Mouse (Mus musculus) frontal cortex, postnatal 36 days (tissue): ENCODE results near the gene Nfix.

Experiments
- DNase-seq, 2 experiments: peaks; one replicate each; pipeline ENCODE4 v3.0.0; 2022; ENCODE audit warnings: low spot score in 2 of 2

The Nfix gene

DNA sequence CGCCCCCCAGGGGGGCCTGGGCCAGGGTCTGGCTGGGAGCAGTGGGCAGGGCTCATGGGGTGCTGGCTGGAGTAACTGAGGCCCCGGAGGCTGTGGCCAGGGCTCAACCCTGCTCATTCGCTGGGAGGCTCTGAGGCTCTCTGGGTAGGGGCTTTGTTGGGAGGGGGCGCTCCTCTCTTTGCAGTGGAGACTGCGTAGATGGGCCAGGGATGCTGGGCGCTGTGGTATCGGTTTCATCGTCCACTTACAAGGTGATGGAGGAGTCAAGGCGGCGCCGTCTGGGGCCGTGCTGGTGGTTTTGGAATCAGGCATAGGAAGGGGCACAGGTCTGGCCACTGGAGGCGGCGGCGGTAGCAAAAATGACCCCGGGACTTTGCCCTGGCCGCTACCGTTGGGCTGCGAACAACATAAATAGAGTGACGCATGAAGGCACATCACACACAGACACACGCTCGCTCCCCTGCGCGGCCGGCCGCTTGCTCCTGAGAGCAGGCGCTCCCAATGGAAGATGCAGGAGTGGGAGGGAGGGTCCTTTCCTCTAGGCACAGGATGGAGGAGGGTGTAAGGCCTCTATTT is 84.2 kb downstream of the Nfix start:
- no peak for DNase-seq

DNA sequence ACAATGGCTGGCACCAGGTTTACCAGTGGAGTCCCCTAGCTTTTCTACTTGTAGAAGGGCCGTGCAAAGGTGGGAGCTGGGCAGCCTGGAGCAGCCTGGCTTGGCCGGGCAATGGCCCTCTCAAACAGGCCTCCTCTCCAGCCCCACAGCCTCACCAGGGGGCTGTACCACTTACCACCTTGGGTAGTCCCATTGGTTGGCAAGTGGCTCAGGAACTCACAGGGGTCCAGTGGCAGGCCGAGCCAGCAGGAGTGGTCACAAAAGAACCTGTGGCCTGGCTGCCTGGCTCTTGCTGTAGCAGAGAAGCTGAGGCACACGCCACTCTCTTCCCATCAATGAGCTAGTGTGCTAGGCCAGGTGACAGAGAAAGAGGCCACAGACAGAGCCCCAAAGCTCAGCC is 86.0 kb downstream of the Nfix start:
- DNase-seq = no peak

DNA sequence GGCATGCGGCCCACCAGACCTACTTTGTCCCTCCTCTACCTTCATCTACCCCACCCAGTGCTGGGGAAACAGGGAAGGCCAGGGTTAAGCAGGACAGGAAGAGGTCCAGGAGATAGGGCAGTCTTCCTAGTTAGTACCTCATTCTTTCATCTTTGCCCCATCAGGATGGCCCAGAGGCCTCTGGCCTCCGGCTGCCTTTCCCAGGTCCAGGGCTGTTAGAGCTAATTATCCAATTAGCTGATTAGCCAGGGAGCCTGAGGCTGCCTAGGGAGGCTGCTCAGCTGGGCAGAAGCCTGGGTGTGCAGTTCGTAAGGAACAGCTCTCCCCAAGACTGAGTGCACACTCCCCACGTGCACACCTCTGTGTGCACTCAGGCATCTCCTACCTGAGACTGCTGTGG is 86.8 kb downstream of the Nfix start:
- DNase-seq = no peak

DNA sequence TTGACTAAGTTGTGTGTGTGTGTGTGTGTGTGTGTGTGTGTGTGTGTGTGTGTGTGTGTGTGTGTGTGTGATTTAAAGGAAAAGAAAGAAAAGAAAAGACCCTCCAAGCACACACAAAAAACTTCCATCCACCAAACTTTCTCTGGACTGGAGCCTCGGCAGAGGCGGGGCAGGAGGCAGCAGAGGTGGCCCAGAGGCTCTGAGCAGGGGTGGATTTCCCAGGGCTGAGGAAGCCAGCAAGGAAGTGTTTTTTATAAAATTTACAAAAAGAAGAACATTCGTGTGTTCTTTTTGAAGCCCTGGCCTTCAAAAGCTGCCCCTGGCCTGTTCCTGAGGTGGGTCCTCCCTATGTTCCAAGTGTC is 87.4 kb downstream of the Nfix start:
- DNase-seq = no peak

DNA sequence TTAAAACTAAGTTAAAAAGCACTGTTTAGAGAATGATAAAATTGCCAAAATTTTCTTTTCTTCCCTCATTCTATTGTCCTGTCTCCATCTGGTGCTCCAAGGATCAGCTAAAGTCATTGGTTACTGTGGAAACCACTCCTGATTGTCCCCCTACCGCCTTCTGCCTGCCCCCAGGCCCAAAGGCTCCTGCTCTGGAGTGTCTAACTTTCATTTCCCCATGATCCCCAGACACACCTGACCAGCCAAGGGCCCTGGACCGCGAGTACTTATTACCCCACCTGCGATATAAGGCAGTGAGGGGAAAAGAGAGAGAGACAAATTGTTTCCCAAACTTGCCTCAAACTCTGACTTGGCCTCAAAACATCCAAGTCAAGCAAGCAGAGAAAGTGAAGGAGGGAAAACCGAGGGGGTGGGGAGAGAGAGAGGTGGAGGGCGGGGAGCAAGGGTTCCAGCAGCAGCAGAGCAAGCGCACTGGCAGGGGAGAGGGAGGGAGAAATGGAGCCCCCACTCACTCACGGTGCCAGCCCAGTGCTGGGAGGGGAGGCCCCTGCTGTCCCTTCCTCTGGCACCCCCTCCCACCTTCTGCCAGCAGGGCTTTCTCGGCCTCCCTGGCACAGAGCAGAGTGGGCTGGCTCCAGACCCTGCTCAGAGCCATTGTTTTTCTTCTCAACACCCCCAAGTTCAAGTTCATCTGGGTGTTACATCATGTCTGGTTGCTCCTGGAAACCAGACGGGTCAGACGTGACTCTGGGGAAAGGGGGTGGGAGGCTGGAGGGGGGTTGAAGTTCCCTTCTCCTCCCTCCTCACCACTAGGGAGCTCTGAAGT is 88.0 kb downstream of the Nfix start:
- DNase-seq = no peak

DNA sequence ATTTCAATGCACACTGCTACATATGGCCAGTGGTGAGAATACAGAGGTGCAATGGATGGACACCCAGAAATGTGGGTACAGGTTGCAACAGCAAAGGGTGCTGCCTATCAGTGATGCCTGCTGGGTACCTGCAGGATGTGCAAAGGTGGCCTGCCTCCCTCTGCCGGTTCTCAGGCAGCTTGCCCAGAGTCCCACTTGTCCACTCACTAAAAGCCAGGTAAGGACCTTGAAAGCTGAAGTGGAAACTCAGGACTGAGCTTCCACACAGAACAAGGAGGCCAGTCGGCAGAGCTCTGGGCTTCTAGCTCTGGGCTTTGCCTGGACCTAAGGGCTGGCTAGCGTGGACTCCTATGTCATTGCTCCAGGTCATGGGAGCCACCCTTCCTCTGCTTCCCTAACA is 88.8 kb downstream of the Nfix start:
- no peak for DNase-seq

DNA sequence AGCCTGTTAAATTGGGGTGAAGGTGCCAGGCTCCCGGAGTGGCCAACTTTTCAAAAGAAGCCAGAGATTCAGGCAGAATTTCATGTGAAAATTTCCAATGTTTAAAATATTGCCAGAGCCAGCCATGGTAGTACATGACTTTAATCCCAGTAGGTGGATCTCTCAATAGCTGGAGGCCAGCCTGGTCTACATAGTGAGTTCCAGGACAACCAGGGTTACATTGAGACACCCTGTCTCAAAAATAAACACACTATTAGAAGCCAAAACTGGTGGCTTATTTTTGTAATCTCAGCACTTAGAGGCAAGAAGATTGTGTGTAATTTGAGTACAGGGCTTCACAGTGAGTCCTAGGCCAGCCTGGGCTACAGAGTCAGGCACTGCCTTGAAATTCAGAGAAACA is 90.2 kb downstream of the Nfix start:
- DNase-seq = no peak

GRCm38 (mm10) chr8:84708774-84709475 is 91.2 kb downstream of the Nfix start:
- DNase-seq = peak; percentile 84 to 91

DNA sequence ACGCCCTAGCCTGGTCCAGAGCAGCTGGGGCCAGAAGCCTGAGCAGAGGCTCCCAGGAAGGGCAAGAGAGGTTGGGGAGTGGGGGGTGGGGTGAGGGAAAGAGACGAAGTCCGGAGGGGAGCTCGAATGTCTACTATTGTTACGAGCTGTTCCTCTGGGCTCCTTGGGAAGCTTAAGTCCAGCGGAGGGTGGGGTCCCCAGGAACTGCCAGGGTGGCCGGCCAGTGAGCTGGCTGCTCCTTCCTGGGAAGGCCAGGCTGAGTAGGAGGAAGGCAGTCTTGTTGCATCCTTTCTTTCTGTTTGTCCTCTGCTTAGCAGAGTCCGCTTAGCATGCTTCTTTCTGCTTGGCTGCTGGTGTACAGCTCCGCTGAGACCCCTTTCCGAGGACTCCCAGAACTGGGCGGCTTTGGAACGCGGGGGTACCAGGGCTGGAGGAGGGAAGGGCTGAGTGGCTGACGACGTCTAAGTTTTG is 92.0 kb downstream of the Nfix start:
- DNase-seq = no peak

GRCm38 (mm10) chr8:84707267-84707883 is 92.8 kb downstream of the Nfix start:
- DNase-seq = no peak

GRCm38 (mm10) chr8:84706610-84707266 is 93.4 kb downstream of the Nfix start:
- no peak for DNase-seq

GRCm38 (mm10) chr8:84705960-84706359 is 94.2 kb downstream of the Nfix start:
- DNase-seq = no peak

DNA sequence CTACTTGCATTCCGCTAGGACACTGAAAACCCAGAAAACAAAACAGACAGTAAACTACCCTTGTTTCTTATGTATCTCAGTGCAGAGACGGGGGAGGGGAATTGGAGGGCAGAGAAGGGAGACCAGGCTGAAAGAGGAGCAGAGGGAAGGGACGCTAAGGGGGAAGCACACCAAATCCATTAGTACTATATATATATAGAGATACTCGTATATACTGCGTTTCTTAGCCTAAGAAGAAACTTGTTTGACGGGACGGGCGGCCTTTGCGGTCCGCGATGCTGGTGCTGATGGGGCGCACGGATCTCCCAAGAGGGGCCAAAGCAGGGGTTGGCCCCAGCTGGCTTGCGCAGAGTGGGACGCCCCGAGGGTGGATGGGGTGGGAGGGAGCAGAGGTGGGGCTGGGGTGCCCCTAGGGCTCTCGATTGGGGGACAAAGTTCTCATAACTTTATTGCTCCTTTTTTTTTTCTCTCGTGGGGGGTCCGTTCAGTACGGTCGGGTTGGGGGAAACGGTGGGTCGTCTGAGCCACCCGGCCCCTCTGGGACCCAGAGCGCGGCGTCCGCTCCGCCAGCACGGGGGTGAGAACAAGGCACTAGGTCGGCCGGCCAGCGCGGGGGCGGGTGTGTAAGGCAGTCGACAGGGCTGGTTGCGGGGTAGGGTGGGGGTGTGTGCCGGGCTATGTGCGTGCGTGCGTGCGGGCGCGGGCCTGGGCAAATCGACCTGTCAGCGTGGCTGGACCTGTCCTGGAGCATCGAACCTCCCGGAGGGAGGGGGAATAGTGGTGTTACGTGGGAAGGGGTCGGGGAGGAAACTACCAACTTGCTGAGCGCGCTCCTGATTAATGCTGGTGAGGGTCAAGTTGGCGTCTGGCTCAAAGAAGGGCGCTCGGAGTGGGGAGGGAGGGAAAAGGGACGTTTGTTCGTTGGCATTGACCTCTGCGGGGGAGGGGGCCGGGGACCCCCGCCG is 95.0 kb downstream of the Nfix start:
- DNase-seq = no peak

DNA sequence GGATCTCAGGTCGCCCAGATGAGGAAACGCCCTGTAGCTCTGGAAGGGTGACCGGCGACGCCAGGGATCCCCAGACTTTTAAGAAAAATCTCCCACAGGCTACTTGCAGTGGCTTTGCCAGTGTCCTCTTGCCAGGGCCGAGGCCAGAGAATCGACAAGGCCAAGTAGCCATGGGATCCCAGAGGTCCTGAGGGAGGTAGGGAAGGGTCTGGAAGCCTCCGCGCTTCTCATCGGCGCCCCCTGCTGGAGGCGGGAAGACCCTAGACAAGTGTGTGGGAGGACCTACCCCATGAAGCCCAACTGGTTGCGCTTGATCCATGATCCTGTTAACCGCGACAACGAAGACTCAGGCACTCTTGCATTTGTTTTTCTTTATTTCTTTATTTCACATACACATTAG is 95.8 kb downstream of the Nfix start:
- DNase-seq = no peak

DNA sequence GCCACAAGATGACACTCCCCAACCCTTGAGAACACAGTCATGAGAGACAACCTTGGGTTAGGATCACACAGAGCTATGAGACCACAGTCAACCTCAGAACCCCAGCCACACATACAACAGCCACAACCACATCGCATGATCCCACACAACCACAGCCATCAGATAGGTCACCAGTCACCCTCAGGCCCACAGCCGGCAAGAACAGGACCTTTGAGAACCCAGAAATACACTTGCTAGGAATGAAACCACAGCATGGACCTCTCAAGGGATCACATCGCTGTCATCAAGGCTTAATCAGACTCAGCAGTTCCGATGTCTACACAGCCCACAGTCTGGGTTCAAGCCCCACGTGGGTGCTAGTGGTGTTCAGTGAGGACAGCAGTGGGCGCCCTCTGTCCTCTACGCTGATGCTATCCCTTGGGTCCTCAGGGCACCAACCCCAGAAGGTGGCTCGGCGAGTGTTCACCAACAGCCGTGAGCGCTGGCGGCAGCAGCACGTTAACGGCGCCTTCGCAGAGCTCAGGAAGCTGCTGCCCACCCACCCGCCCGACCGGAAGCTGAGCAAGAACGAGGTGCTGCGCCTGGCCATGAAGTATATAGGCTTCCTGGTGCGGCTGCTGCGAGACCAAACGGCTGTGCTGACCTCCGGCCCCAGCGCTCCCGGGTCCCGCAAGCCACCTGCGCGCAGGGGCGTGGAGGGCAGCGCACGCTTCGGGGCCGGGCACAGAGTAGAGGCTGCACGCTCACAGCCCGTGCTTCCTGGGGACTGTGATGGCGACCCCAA is 96.5 kb downstream of the Nfix start:
- DNase-seq = no peak

GRCm38 (mm10) chr8:84702963-84703465 is 97.1 kb downstream of the Nfix start:
- DNase-seq = no peak

DNA sequence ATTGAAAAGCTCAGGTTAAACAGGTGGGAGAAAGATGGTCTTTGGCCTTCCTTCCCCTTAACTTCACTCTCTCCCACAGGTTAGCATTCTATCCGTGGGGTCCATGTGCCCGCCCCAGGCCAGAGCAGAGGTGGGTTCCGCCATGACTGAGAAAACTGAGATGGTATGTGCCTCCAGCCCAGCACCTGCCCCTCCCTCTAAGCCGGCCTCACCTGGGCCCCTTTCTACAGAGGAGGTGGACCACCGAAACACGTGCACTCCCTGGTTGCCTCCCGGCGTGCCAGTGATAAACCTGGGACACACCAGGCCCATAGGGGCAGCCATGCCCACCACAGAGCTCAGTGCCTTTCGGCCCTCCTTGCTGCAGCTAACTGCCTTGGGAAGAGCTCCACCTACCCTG is 97.6 kb downstream of the Nfix start:
- DNase-seq = no peak

GRCm38 (mm10) chr8:84700941-84701911 is 98.9 kb downstream of the Nfix start, which contains the start of gene Lyl1:
TSS of gene Lyl1 (plus strand) at chr8:84701457.
- DNase-seq = no peak
